Mouse (Mus musculus) left cerebral cortex, adult 18-20 months (tissue): ENCODE measurements around the gene Tns1. TPM values are rescaled to one million over a fixed set of nuclear protein-coding genes. Genes with fewer than 3 reads are reported as not detected.

ENCODE experiments used
- DNase-seq, 2 experiments: peaks; one replicate each; pipeline ENCODE4 v3.0.0; 2021 to 2022; ENCODE audit warnings: low spot score in 2 of 2, mixed read lengths in 1 of 2
- total RNA-seq, 2 experiments: library from RNA; stranded (reverse); gene quantifications; 2 replicates each; pipeline ENCODE4 v1.2.3; 2021

The Tns1 gene
- total RNA-seq, 2 experiments from 2014 or later, result 36.7 to 39.6 TPM

DNA sequence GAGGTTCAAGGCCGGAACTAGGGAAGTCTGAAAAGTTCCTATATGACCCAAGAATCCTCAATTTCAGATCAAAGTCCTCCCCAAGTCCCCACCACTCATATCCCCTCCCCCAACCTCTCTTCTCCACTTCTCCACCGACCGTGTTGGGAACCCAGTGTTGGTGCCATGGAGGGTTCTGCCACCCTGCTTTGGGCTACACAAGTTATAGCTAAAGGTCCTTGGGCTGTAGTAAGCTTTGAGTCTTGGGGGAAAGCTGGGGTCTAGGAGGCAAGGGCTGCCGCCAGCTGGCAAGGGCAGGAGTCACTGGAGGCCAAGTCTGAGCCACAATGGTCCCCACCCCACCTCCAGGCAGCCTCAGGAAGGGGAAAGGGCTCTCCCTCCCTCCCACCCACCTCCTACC is 88.8 kb downstream of the Tns1 start:
- no peak for DNase-seq

DNA sequence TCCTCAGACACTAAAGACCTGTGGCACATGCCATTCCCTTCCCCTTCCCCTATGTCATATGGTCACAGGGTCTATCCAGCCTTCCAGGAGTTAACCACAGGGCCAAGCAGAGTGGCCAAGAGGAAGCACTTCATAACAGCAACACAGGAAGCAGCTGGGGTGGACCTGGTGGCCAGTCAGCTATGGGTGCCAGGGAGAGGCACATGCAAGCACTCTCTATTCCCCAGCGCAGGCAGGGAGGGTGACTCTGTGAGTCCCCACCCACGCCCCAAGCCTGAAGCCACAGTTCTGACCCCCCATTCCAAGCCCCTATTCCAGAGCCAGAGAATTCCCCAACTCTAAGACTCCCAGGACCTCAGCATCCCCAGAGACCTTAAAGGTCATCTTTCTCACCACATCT is 89.5 kb downstream of the Tns1 start:
- no peak for DNase-seq

DNA sequence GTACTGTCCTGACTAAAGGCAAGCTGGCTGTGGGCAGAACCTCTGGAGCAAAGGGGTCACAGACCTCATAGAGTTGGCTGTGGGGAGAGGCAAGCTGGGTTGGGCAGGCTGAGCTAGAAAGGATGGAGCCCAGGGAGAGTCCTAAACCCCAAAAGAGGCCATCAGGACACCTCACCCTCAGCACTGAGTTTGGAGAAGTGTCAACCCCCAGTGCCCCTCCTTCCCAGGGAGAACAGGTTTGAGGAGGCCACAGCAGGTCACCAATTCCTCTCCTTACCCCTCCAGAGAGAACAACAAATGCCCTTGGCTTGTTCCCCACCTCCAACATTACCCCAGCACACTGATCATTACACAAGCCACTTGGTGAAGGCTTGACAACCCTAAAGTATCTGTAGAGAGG is 90.0 kb downstream of the Tns1 start:
- DNase-seq, result no peak

DNA sequence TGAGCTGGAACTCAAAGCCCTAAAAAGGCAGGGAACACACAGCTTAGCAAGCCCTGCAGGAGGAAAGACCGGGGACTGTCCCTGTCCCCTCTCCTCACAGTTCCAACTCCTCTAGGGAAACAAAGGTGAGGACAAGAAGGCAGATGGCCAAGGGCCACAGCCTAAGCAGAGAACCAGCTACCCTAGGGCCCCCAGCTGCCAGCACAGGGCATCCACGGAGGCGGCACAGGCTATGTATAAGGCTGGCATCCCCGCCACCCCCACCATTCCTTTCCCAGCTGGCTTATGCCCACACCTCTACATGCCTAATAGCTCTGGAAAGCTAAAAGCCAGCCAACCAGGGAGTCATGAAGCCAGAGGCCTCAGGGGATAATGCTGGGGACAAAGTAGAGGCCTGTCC is 90.8 kb downstream of the Tns1 start:
- DNase-seq, result no peak

DNA sequence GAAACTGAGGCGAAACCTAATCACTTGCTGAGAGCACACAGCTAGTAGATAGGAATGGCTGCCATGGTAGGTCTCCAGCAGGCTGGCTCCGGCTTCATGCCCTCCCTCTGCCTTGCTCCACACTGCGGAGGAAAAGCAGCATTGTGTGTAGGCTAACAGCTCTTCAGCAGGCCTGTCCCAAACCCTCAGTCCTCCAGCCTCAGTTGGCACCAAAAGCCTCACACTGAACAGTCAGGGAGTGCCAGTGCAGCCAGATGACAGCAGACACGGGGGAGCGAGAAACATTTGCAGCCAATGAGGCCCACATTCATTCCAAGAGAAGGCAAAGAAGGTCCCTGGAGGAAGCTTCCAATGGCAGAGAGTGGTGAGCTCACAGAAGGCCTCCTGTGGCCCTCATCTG is 91.3 kb downstream of the Tns1 start:
- peak in 1 of 2 experiments; percentile 11 for DNase-seq

DNA sequence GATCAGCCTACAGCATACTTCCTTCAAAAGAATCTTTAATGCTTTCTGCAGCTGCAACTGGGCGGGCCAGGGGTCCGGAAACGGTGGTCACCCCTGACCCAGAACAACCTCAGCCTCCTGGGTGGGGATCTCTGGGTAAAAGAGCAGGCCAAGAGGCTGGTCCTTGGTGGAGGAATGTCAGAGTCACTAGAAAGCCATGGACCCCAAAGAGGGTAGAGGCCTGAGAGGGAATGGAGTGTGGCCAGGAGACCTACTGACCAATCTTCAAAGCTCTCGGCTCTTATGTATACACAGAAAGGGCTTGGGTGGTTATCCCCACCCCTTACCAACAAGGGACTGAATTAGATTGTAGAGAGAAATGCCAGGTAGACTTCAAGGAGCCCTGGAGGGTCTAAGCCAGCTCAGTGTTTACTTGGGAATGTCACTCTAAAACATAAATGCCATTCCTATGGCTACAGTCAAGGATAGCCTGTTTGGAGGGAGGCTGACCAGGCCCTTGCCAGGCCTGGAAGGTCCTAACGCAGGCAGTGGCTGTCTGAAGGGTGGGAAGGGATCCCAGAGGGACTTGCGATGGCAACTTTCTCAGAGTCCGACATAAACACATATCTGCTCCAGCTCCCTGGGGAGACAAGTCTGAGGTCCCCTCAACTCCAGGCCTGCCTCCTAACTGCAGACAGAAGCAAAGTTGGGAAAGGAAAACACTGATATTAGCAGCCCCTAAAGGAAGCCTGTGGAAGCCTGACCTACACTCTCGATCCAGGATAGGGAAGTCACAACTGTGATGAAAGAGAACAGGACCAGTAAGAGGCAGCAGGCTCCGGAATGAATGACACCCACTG is 92.3 kb downstream of the Tns1 start:
- no peak for DNase-seq

DNA sequence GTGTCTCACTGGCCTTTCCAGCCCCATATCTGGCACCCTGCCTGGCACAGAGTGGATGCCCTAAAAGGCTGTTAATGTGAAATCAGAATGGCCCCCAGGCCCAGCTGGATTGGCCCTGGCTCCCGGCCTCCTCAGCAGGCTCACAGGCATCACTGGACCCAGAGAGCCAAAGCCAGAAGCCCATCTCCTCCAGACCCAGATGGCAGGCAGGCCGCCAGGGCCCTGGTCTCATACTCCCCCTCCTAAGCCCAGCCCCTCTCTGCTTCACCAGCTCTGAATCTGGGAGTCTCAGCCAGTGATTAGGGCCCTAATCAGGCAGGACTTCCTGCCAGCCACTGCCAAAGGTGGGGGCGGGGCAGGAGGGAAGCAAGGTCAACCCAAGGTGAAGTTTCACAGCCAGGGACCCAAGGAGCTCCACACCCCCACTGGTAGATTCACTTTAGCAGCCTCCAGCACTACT is 93.3 kb downstream of the Tns1 start:
- DNase-seq, result no peak

DNA sequence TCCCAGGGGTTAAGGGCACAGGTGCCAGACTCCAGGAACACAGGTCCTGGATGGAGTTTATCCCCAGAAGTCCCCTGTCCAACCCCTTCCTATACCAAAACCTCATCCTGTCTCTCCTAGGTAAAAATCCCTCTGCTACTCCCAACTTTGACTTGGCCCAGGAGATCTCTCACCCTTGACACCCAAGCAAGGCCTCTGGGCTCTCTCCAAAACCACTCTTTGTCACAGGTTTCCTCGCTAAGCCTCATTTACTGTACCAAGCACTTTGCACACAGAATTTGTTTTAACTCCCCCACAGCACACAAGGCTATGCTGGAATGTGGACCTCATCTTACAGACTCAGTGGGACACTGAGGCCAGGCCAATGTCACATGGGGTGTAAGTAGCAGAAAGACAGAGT is 94.0 kb downstream of the Tns1 start:
- DNase-seq, result no peak

DNA sequence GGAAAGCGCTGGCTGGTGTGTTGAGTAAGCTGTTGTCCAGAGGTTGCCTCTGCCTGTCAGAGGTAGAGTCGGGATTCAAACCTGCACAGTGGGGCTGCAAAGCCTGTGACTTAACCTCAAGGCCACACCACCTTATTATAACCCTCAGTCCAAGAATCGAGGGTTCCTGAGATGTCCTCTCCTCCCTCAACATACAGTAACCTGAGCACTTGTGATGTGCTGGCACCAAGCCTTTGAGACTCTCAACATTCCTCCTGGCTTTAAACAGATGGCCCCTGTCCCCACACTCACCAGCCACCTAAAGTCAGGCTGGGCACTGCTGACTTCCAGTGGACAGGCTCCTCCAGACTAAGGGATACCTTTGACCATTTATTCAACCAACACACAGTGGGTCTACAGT is 94.6 kb downstream of the Tns1 start:
- DNase-seq, result no peak

DNA sequence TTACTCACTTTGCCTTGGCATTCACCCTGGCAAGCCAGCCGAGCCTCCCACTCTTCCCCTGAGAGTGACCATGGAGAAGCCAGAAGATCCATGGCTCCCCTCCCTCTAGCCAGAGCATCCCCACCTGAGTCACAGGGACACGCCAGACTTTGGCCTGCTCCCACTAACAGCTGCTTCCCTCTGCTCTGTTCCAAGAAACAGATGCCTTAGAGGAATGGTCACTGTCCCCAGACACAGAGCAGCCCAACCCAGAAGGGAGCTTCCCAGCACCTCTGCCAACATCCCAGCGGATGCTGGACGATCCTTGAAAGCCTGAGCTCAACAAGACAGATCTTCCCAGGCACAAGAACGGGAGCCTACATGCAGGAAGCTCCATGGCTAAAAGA is 95.4 kb downstream of the Tns1 start:
- no peak for DNase-seq

DNA sequence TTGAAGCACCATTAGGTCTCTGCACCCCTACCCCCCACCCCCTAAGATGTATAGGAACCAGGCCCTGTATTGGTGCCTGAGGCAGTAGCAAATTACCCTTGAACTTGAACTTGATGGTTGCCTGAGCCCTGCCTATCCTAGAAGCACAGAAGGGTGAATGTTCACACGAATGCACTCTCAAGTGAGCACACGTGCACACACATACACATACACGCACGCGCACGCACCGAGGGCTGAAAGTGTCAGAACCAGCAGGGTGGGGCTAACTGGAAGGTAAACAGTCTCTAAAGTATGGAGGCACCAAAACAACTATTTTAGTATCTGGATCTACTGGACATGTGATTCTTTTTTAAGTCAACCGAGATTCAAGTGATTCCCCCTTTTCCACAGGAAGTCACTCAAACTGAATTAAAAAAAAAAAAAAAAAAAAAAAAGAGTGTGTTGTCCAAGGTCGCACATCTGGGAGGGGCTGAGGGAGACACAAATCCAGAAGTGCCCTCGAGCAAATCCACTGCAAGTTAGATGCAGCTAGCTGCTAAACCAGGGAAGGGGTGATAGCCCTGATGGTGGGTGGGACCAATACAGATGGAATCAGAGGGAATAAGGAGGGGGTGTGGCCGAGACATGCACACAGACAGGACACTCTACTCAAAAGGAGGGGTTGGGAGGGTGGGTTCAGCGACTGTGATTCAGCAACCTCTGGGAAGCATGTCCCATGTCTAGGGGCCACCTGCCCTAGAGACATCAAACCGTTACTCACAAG is 96.0 kb downstream of the Tns1 start:
- no peak for DNase-seq

DNA sequence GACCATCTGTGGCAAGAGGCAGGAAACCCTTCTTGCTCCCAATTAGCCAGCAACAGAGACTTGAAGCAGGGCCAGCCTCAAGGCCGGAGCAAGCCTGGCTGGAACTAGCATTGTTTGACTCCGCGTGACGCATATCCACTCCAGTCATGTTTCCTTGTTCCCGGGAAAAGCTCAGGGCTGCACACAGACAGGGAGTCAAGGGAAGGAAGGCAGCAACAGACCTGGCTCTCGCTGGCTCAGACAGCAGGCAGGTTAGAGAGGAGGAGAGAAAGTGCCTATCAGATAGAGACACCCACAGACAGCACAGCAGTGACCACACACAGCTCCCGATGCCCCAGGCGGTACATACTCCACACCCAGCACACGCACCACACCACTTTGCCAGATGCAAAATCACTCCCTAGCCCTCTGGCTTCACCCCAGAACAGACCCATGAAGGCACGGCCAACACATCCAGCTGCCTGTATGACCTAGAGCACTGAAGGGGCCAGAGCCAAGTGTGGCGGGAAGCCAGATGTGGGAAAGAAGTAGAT is 96.6 kb downstream of the Tns1 start:
- no peak for DNase-seq

DNA sequence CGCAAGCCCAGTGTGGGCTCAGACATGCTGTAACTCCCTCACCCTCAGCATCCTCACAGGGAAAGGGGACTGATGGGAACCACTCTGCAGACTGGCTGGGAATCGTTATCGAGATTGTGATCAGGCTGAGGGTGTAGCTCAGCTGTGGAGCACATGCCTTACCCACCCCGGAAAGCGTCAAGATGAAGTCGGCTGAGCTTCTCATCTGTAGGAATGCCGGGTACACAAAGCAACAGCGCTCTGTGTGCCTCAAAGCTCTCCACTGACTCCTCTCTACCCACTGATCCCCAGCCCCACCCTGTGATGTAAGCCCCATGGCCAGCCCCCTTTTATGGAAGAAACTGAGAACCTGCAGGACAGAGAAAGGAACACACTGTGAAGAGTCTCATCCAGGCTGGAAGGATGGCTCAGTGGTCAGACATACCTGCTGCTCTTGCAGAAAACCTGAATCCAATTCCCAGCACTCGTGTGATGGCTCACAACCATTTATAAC is 97.5 kb downstream of the Tns1 start:
- DNase-seq, result no peak

DNA sequence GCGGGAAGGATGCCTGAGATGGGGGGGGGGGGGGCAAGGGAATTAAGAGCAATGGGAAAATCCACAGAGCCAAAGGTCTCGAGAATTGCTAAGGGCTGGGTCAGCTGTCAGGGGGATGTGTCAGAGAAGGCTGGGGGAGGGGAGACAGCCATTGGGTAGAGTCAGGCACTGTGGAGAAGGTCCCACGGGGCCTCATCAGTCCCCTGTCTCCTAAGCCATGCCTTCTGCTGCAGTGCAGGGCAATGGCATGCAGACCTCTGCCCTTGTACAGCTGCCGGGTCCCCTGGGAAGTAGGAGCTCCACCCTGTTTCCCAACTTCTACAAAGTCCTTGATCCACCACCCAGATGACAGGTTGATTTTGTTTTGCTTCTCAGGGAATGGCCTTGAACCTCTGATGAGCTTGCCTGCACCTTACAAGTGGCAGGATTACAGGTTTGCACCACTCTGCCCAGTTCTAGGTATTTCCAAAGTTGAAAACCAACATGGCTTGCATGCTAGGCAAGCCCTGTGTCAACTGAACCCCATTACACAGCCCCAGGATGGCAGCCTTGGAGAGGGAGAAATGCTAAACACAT is 98.5 kb downstream of the Tns1 start:
- DNase-seq, result no peak

DNA sequence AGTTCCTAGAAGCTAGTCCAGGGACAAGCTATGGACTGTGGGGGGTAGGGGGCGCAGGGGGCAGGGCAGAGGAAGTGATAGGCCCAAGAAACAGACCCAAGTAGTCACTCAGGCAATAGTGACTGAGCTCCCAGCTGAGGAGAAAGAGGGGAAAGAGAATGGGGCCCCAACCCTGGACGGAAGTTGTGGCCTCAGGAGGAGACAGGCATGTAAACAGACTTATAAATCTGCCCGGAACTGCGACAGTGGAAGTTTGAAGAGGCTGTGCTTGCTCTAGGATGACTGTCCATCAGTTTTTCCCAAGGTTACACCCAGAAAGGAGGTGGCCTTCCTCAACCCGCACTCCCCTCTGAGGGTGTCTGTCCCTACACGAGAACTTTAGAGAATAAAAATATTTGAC is 99.0 kb downstream of the Tns1 start:
- DNase-seq, result no peak

DNA sequence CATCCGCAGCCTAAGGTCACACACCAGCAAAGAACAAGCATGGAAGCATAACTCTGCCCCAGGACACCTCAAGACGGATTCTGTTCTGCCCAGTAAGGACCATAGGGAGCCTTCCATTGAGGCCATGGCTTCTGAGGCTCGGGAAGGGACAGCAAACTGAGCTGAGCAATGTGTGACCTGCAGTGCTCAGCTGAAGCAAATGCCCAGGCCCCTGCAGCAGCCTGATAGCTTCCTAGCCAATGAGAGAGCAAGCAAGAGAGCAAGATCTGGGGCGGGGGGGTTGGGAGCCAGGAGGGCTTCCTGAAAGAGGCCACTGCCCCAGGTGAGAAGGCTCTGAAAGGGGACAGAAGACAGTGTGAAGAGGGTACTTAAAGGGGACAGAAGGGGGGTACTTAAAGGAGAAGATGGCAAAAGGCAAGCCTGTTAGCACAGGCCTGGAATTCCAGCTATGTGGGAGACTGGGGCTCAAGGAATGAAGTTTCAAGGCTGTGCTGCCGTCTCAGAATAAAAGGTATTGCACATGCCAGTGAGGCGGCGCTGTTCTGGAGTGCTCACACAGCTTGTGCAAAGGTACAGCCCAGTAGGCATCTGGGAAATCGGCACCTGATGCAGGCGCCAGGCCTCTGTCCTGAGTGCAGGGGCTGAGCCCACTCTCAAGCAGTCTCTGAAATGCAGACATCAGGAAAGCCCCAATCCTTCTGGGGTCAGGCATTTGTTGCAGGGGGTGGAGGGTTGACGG is 99.6 kb downstream of the Tns1 start:
- DNase-seq, result no peak

DNA sequence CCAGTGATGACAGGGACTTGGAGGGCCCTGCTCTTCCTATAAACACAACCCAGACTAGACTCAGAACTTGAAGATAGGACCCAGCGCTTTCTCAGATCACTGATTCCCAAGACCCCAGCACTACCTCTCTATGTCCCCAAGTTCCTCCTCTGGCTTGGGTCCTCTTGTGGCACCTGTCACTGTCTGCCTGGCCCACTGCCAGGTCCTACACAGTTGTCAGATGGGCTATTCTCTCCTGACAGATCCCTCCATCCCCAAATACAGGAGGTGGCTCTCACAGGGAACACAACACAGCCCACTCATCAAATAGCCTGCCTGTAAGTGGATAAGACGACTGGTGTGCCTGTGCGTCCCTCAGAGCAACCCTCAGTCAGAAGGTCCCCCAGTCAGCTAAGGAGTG is 101.3 kb downstream of the Tns1 start:
- DNase-seq, result no peak

DNA sequence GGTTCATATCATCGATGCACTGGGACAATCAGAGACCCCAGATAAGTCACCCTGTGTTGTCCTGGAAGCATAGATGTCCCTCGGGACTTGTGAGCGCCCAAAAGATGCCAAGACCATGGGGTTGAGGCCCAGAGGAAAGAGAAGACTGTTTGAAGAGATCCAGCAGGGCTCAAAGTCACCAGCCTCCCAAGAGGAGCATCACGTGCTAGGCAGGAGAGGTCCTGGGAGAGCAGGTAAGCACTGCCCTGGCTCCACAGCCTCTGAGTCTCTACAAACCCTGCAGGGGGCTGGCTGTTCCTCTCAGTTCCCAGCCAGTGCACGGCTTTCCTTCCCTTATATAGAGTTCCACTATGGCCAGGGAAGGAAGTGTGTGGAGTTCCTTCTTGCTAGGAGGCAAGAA is 101.7 kb downstream of the Tns1 start:
- DNase-seq, result no peak

DNA sequence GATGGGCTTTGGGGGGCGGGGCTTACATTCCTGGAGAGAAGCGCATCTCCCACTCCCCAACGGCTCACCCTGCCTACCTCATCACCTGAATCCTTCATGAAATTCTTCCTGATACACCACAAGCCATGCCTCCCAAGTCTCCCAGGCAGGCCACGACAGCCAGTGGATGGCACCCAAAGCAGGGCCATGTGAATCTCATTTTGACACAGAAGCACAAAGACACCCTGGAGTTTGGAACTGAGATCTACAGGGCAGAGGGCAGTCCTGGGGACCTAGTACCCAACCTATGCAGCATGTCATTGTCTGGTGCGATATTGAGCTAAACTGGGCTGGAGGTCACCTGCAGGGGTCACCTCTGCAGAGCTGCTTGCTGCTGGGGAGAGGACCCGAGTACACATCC is 104.0 kb downstream of the Tns1 start:
- DNase-seq, result no peak

DNA sequence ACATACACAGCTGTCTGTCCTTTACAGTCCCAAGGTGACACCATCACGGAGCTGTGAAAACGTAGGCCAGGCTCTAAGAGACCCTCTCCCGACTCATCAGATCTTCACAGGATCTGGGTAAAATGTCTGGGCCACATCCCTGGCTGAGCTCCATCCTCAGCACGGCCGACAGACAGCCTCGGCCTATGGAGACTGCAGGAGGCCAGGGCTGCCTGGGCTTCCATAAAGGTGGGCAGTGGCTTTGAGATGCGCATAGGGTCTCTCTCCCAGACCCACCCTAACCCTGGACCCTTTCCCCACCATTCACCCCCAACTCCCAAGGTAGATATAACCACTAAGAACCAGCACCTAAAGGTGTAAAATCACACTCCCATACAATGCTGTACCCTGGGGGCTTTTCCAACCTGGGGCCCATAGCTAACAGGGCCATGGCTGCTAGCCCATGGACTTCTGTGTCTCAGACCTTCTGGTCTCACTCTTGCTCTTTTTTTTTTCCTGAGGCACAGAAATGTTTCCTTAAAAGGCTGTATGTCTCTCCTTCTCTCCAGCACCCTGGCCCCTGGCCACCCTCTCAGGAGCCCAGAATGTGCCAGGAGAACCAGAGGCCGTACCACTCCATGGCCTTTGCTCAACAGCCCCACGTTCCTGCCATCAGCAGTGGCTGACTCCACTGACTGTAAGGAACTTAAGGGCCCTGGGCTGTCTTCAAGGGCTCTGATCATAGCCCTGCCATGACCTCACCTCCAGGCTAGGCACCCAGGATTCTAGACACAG is 106.7 kb downstream of the Tns1 start:
- no peak for DNase-seq
